Mouse (Mus musculus): Measurements from ENCODE around the gene Vash2. TPM values are rescaled to one million over a fixed set of nuclear protein-coding genes. Genes with fewer than 3 reads are reported as not detected.

Gene Vash2
- polyA plus RNA-seq, 1 experiment, result 0.22 TPM

DNA sequence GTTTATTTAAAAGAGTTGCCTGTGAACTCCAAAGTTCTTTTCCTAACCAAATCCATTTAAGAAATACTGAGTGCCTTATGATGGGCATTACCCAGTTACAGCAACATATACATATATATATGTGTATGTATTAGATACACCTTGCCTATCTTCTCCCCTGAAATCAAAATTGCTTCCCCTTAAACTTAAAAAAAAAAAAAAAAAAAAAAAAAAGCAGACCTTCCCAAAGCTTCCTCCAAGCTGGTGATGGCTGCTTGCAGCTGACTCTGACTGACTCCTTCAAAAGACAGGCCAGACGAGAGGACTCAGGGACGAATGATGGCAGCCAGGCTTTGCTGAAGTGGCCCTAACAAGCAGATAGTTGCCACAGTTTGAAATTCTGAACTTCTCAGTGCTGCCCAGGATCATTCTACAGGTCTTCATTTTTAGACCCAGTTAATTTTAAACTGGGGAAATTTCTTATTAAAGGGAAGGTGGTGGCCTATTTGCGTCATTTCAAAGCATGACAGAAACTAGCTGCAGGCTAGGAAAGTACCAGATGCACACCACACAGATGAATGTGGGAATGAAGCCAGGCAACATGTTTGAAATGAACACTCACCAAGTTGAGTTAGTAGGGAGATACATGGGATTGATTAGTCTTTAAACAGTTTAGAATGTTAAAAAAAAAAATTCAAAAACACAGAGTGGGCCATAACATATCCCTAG lies 41.3 kb upstream of the Vash2 start:
- no peaks in the 10 kb centered on the region; the same call in 1 of the 2 replicates for H3K4me1 ChIP-seq (ENCODE audit: control insufficient read depth, insufficient read depth, low read length)
- no peaks in the 10 kb centered on the region; the same call in 1 of the 2 replicates for H3K36me3 ChIP-seq (ENCODE audit: control insufficient read depth, insufficient read depth, low read length)
- TF ChIP-seq CTCF (conservative IDR thresholded peaks at IDR 0.05; ENCODE audit: insufficient read depth, insufficient read length, low read depth, low read length) (no peak), POLR2A (IDR thresholded peaks at IDR 0.05; ENCODE audit: low read depth, low read length) (no peak)
- WGBS, result 80% methylated on average over 3 of the region's 3 CpGs
- no peaks in the 10 kb centered on the region for H3K27me3 ChIP-seq (replicated peaks; ENCODE audit: control insufficient read depth, insufficient read depth, low read length)
- H3K4me3 ChIP-seq (ENCODE audit: insufficient read depth, low read depth, low read length), result no peak overlapping the region
- no peak overlapping the region for H3K27ac ChIP-seq (ENCODE audit: insufficient read depth, low read depth, low read length)
- peak; percentile 61 for DNase-seq

DNA sequence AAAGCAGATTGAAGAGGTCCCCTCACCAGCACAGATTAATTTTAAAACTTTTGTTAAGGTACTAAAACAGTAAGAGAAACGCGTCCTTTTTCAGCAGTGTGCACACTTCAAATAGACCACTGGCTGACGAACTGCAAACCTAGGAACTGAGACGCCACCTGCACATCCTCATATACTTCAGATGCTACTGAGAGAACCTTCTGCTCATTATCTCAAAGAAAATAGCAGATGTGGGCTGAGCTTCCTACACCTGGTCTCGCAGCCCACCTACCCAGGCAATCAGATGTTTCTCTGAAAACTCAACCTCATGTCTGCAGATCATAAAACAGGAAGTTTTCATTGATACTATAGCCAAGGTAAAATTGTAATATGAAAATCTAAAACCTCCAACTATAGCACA lies 40.7 kb upstream of the Vash2 start:
- Histone ChIP-seq H3K4me3 (ENCODE audit: insufficient read depth, low read depth, low read length) (no peak overlapping the region), H3K36me3 (ENCODE audit: control insufficient read depth, insufficient read depth, low read length) (no peaks in the 10 kb centered on the region; the same call in 1 of the 2 replicates), H3K4me1 (ENCODE audit: control insufficient read depth, insufficient read depth, low read length) (no peaks in the 10 kb centered on the region), H3K27ac (ENCODE audit: insufficient read depth, low read depth, low read length) (no peak overlapping the region), H3K27me3 (replicated peaks; ENCODE audit: control insufficient read depth, insufficient read depth, low read length) (no peaks in the 10 kb centered on the region)
- no peak for TF ChIP-seq POLR2A (IDR thresholded peaks at IDR 0.05; ENCODE audit: low read depth, low read length)
- TF ChIP-seq CTCF (conservative IDR thresholded peaks at IDR 0.05; ENCODE audit: insufficient read depth, insufficient read length, low read depth, low read length), result no peak
- DNase-seq, result no peak
- WGBS, result 93% methylated on average over 5 of the region's 5 CpGs

DNA sequence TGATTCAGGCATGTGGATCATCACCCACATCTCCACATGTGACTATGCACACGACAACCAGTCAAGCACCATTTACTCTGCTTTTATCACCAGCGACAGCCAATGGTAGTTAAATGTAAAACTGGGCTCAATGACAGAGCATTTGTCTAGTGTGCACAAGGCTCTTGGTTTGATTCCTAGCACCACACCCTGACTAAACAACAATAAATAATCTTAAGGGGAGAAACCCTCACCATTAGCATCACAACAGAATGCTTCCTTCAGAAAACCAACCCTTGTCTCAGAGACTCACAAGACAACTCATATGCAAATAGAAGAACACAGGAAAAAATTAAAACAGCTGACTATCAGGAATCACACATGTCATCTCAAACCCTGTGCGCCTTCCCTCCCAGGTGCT lies 35.2 kb upstream of the Vash2 start:
- Histone ChIP-seq H3K4me3 (ENCODE audit: insufficient read depth, low read depth, low read length) (no peak overlapping the region), H3K36me3 (ENCODE audit: control insufficient read depth, insufficient read depth, low read length) (0 out of 2 replicates have a peak, but pooled peaks cover 1% of the 10 kb centered on the region), H3K4me1 (ENCODE audit: control insufficient read depth, insufficient read depth, low read length) (no peaks in the 10 kb centered on the region), H3K27me3 (replicated peaks; ENCODE audit: control insufficient read depth, insufficient read depth, low read length) (no peaks in the 10 kb centered on the region), H3K27ac (ENCODE audit: insufficient read depth, low read depth, low read length) (no peak overlapping the region)
- DNase-seq, result no peak
- WGBS, result 92% methylated on average over 3 of the region's 3 CpGs
- TF ChIP-seq POLR2A (IDR thresholded peaks at IDR 0.05; ENCODE audit: low read depth, low read length), result no peak
- no peak for TF ChIP-seq CTCF (conservative IDR thresholded peaks at IDR 0.05; ENCODE audit: insufficient read depth, insufficient read length, low read depth, low read length)

- Histone ChIP-seq H3K27me3 (replicated peaks; ENCODE audit: control insufficient read depth, insufficient read depth, low read length) (no peaks in the 10 kb centered on the region), H3K4me1 (ENCODE audit: control insufficient read depth, insufficient read depth, low read length) (no peaks in the 10 kb centered on the region), H3K27ac (ENCODE audit: insufficient read depth, low read depth, low read length) (no peak overlapping the region), H3K36me3 (ENCODE audit: control insufficient read depth, insufficient read depth, low read length) (peaks cover 6% of the 10 kb centered on the region), H3K4me3 (ENCODE audit: insufficient read depth, low read depth, low read length) (no peak overlapping the region)
- peak; percentile 40 for TF ChIP-seq CTCF (conservative IDR thresholded peaks at IDR 0.05; ENCODE audit: insufficient read depth, insufficient read length, low read depth, low read length)
- TF ChIP-seq POLR2A (IDR thresholded peaks at IDR 0.05; ENCODE audit: low read depth, low read length), result no peak
- peak; percentile 6 for DNase-seq
- WGBS, result 97% methylated on average over 5 of the region's 5 CpGs
Observed at GRCm38 (mm10) chr1:191008707-191009106, 29.6 kb upstream of the Vash2 start.

DNA sequence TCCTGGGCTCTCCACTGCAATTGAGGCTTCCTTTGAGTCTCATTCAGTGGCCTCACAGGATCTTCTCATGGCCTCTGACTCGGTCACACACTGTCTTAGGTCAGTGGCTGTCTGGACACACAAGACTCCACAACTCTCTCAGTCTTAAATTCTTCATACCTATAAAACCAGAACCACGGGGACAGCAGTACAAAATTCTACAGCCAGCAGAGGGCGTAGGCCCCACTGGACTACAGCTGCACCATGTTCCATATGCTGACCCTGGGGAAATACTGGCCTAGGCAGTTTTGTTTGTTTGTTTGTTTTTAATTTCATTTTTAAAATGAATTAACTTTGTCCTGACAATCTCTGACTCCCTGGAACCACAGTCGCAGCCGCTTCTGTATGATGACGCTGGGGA lies 23.1 kb upstream of the Vash2 start:
- Histone ChIP-seq H3K27ac (ENCODE audit: insufficient read depth, low read depth, low read length) (no peak overlapping the region), H3K27me3 (replicated peaks; ENCODE audit: control insufficient read depth, insufficient read depth, low read length) (no peaks in the 10 kb centered on the region), H3K4me3 (ENCODE audit: insufficient read depth, low read depth, low read length) (no peak overlapping the region), H3K4me1 (ENCODE audit: control insufficient read depth, insufficient read depth, low read length) (no peaks in the 10 kb centered on the region), H3K36me3 (ENCODE audit: control insufficient read depth, insufficient read depth, low read length) (no peaks in the 10 kb centered on the region)
- 58% methylated on average over 6 of the region's 6 CpGs for WGBS
- peak; percentile 14 for DNase-seq
- no peak for TF ChIP-seq POLR2A (IDR thresholded peaks at IDR 0.05; ENCODE audit: low read depth, low read length)
- peak; percentile 47 for TF ChIP-seq CTCF (conservative IDR thresholded peaks at IDR 0.05; ENCODE audit: insufficient read depth, insufficient read length, low read depth, low read length)

GRCm38 (mm10) chr1:191000686-191001085 lies 21.6 kb upstream of the Vash2 start:
- Histone ChIP-seq H3K4me1 (ENCODE audit: control insufficient read depth, insufficient read depth, low read length) (no peaks in the 10 kb centered on the region), H3K4me3 (ENCODE audit: insufficient read depth, low read depth, low read length) (no peak overlapping the region), H3K36me3 (ENCODE audit: control insufficient read depth, insufficient read depth, low read length) (no peaks in the 10 kb centered on the region), H3K27me3 (replicated peaks; ENCODE audit: control insufficient read depth, insufficient read depth, low read length) (no peaks in the 10 kb centered on the region), H3K27ac (ENCODE audit: insufficient read depth, low read depth, low read length) (no peak overlapping the region)
- TF ChIP-seq CTCF (conservative IDR thresholded peaks at IDR 0.05; ENCODE audit: insufficient read depth, insufficient read length, low read depth, low read length) (no peak), POLR2A (IDR thresholded peaks at IDR 0.05; ENCODE audit: low read depth, low read length) (no peak)
- WGBS, result 73% methylated on average over 3 of the region's 3 CpGs
- no peak for DNase-seq

DNA sequence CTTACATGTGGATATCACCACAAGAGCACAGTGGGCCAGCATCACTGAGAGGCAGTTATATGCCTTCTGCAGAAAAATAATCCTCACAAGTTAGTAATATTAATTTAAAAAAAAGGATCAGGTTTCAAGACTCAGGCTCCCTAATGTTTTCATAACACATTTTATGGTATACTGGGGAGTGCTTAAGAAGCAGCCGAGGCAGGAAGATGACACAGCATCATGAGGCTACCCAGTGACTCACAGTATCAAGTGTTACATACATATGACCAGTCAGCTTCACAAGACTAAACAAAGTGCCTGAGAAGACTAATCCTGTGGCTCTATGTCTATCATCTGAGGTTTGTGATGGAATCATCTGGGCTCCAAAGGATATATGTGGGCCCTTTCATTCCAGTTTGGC lies 18.9 kb upstream of the Vash2 start:
- 65% methylated on average over 1 of the region's 1 CpGs for WGBS

More for the DNA sequence above, 18.9 kb upstream of the Vash2 start:
- Histone ChIP-seq H3K27ac (ENCODE audit: insufficient read depth, low read depth, low read length) (no peak overlapping the region), H3K4me3 (ENCODE audit: insufficient read depth, low read depth, low read length) (no peak overlapping the region), H3K4me1 (ENCODE audit: control insufficient read depth, insufficient read depth, low read length) (no peaks in the 10 kb centered on the region), H3K36me3 (ENCODE audit: control insufficient read depth, insufficient read depth, low read length) (no peaks in the 10 kb centered on the region), H3K27me3 (replicated peaks; ENCODE audit: control insufficient read depth, insufficient read depth, low read length) (no peaks in the 10 kb centered on the region)
- TF ChIP-seq CTCF (conservative IDR thresholded peaks at IDR 0.05; ENCODE audit: insufficient read depth, insufficient read length, low read depth, low read length), result no peak
- TF ChIP-seq POLR2A (IDR thresholded peaks at IDR 0.05; ENCODE audit: low read depth, low read length), result no peak
- DNase-seq, result no peak
